Mouse (Mus musculus) embryonic facial prominence, embryonic 14.5 days (tissue): ENCODE results near the gene Xrcc6. TPM values are rescaled to one million over a fixed set of nuclear protein-coding genes. Genes with fewer than 3 reads are reported as not detected.

ENCODE experiments used
- ATAC-seq: fragments of 200-750 bp; cut with Nextera tagmentation; 2 replicates; pipeline ENCODE4 v1.8.0; 2017; ENCODE audit warnings: low read depth, moderate number of reproducible peaks, moderate TSS enrichment
- DNase-seq: peaks from one replicate; pipeline ENCODE4 v3.0.0-alpha.2; 2015; ENCODE audit warnings: low spot score
- H3K27ac ChIP-seq: fragments of 300-500 bp; sonication (generic); replicated peaks from 2 replicates; pipeline ENCODE4 v1.5.1; 2014; ENCODE audit warnings: low read depth, mild to moderate bottlenecking, low read length, moderate library complexity
- H3K27me3 ChIP-seq: fragments of 300-500 bp; sonication (generic); replicated peaks from 2 replicates; pipeline ENCODE4 v1.6.1; 2014; ENCODE audit warnings: low read length; ENCODE audit not compliant: control insufficient read depth, insufficient read depth
- H3K36me3 ChIP-seq: fragments of 300-500 bp; sonication (generic); 2 replicates; pipeline ENCODE4 v1.6.1; 2014; ENCODE audit warnings: low read length, mixed read lengths; ENCODE audit not compliant: control insufficient read depth, insufficient read depth
- H3K4me1 ChIP-seq: fragments of 300-500 bp; sonication (generic); 2 replicates; pipeline ENCODE4 v1.6.1; 2014; ENCODE audit warnings: antibody characterized with exemption, low read length; ENCODE audit not compliant: control insufficient read depth, insufficient read depth
- H3K4me2 ChIP-seq: fragments of 300-500 bp; sonication (generic); 2 replicates; pipeline ENCODE4 v1.6.1; 2014; ENCODE audit warnings: low read depth, mild to moderate bottlenecking, low read length, moderate library complexity, mixed read lengths
- H3K4me3 ChIP-seq: fragments of 300-500 bp; sonication (generic); 2 replicates; pipeline ENCODE4 v1.5.1; 2014; ENCODE audit warnings: low read depth, mild to moderate bottlenecking, low read length
- H3K9ac ChIP-seq: fragments of 300-500 bp; sonication (generic); 2 replicates; pipeline ENCODE4 v1.6.1; 2014; ENCODE audit warnings: low read depth, mild to moderate bottlenecking, low read length, moderate library complexity, mixed read lengths
- H3K9me3 ChIP-seq: fragments of 300-500 bp; sonication (generic); 2 replicates; pipeline ENCODE4 v1.6.1; 2016; ENCODE audit warnings: low read length; ENCODE audit not compliant: control insufficient read depth
- WGBS: fragments of 180-500 bp; shearing (Covaris S2); extraction: QIAGEN DNeasy Blood & Tissue Kit; methylation state at CpG from one replicate; pipeline ENCODE4 v1.1.7; 2014; 5-methylcytosine and 5-hydroxymethylcytosine counted together
- polyA plus RNA-seq: library from polyadenylated mRNA; unstranded; fragments of >200 nt; fragmentation: Nextera tagmentation; extraction: Ambion mirVana; gene quantifications from 2 replicates; pipeline ENCODE4 v1.2.1, GENCODE M21; 2014

Gene Xrcc6
- 68.4 and 68.8 TPM in 2 replicates for polyA plus RNA-seq

- 0 out of 2 replicates have a peak, but pooled peaks cover 2% of the 10 kb centered on the region for H3K36me3 ChIP-seq
- H3K27me3 ChIP-seq = no peaks in the 10 kb centered on the region
- no peaks in the 10 kb centered on the region for H3K9me3 ChIP-seq
- no peak within 1 kb of the TSS for H3K4me3 ChIP-seq
- ATAC-seq (no peak), DNase-seq (no peak)
- H3K9ac ChIP-seq = no peak within 1 kb of the TSS
- no peaks in the 10 kb centered on the region for H3K4me1 ChIP-seq
- H3K27ac ChIP-seq = no peak within 1 kb of the TSS
- no peak within 1 kb of the TSS for H3K4me2 ChIP-seq
- WGBS = 88% methylated on average over 3 of the region's 3 CpGs
Observed at GRCm38 (mm10) chr15:81987646-81988045, at the start of gene Xrcc6. Gene Xrcc6 (plus strand): TSS chr15:81987835.

- H3K4me1 ChIP-seq = peaks cover 15% of the 10 kb centered on the region
- H3K9me3 ChIP-seq = no peaks in the 10 kb centered on the region
- H3K4me2 ChIP-seq = peak overlapping the region; percentile 79; the same call in 1 of the 2 replicates
- H3K27ac ChIP-seq = no peak overlapping the region
- no peaks in the 10 kb centered on the region for H3K36me3 ChIP-seq
- H3K9ac ChIP-seq = no peak overlapping the region
- ATAC-seq (no peak), DNase-seq (peak; percentile 50)
- 41% methylated on average over 2 of the region's 2 CpGs for WGBS
- H3K27me3 ChIP-seq = no peaks in the 10 kb centered on the region
- H3K4me3 ChIP-seq = no peak overlapping the region
Observed at GRCm38 (mm10) chr15:81938246-81938645, 49.4 kb upstream of the Xrcc6 start.

GRCm38 (mm10) chr15:81939157-81939715, 48.4 kb upstream of the Xrcc6 start:
- Histone ChIP-seq H3K27me3 (no peaks in the 10 kb centered on the region), H3K4me1 (peaks cover 15% of the 10 kb centered on the region), H3K27ac (no peak overlapping the region), H3K9ac (no peak overlapping the region), H3K9me3 (no peaks in the 10 kb centered on the region), H3K4me3 (no peak overlapping the region), H3K4me2 (no peak overlapping the region), H3K36me3 (no peaks in the 10 kb centered on the region)
- no peak for ATAC-seq
- DNase-seq = no peak
- 87% methylated on average over 10 of the region's 10 CpGs for WGBS

GRCm38 (mm10) chr15:81939774-81940173, 47.9 kb upstream of the Xrcc6 start:
- no peak overlapping the region for H3K9ac ChIP-seq
- WGBS = 89% methylated on average over 4 of the region's 4 CpGs
- H3K27ac ChIP-seq = no peak overlapping the region
- H3K4me1 ChIP-seq = peaks cover 15% of the 10 kb centered on the region
- no peak overlapping the region for H3K4me2 ChIP-seq
- no peaks in the 10 kb centered on the region for H3K36me3 ChIP-seq
- H3K9me3 ChIP-seq = no peaks in the 10 kb centered on the region
- DNase-seq (no peak), ATAC-seq (no peak)
- H3K4me3 ChIP-seq = no peak overlapping the region
- H3K27me3 ChIP-seq = no peaks in the 10 kb centered on the region

- ATAC-seq (no peak), DNase-seq (no peak)
- Histone ChIP-seq H3K4me2 (no peak overlapping the region), H3K9ac (no peak overlapping the region), H3K9me3 (no peaks in the 10 kb centered on the region), H3K36me3 (no peaks in the 10 kb centered on the region), H3K27me3 (no peaks in the 10 kb centered on the region), H3K27ac (no peak overlapping the region), H3K4me1 (peaks cover 15% of the 10 kb centered on the region), H3K4me3 (no peak overlapping the region)
- WGBS = 95% methylated on average over 5 of the region's 5 CpGs
Observed at GRCm38 (mm10) chr15:81940219-81940618, 47.4 kb upstream of the Xrcc6 start.

GRCm38 (mm10) chr15:81941010-81941409, 46.6 kb upstream of the Xrcc6 start:
- Histone ChIP-seq H3K27me3 (no peaks in the 10 kb centered on the region), H3K4me1 (peaks cover 15% of the 10 kb centered on the region), H3K4me3 (no peak overlapping the region), H3K36me3 (no peaks in the 10 kb centered on the region), H3K9me3 (no peaks in the 10 kb centered on the region), H3K9ac (no peak overlapping the region), H3K27ac (no peak overlapping the region), H3K4me2 (no peak overlapping the region)
- DNase-seq = no peak
- 96% methylated on average over 2 of the region's 2 CpGs for WGBS
- no peak for ATAC-seq

- Histone ChIP-seq H3K36me3 (no peaks in the 10 kb centered on the region; the same call in 1 of the 2 replicates), H3K9me3 (no peaks in the 10 kb centered on the region), H3K27ac (no peak overlapping the region), H3K4me2 (no peak overlapping the region), H3K4me1 (no peaks in the 10 kb centered on the region), H3K9ac (no peak overlapping the region), H3K27me3 (no peaks in the 10 kb centered on the region), H3K4me3 (no peak overlapping the region)
- no peak for DNase-seq
- ATAC-seq = peak; percentile 34; the same call in 1 of the 2 replicates
- WGBS = 17% methylated on average over 9 of the region's 9 CpGs
Observed at GRCm38 (mm10) chr15:81943176-81943749, 44.4 kb upstream of the Xrcc6 start.

GRCm38 (mm10) chr15:81949076-81949475, 38.6 kb upstream of the Xrcc6 start:
- 90% methylated on average over 8 of the region's 10 CpGs for WGBS
- peaks cover 12% of the 10 kb centered on the region for H3K36me3 ChIP-seq
- H3K4me1 ChIP-seq = no peaks in the 10 kb centered on the region
- H3K9ac ChIP-seq = no peak overlapping the region
- H3K27ac ChIP-seq = no peak overlapping the region
- no peak overlapping the region for H3K4me3 ChIP-seq
- DNase-seq (no peak), ATAC-seq (no peak)
- H3K9me3 ChIP-seq = no peaks in the 10 kb centered on the region
- no peak overlapping the region for H3K4me2 ChIP-seq
- H3K27me3 ChIP-seq = no peaks in the 10 kb centered on the region
